Mouse (Mus musculus): Measurements from ENCODE around the gene Gm49405. TPM values are rescaled to one million over a fixed set of nuclear protein-coding genes. Genes with fewer than 3 reads are reported as not detected.

Gene Gm49405
- total RNA-seq, 2 experiments from 2014 or later, result 0.23 to 0.47 TPM

- DNase-seq, result no peak
These were observed 12.4 kb upstream of the Gm49405 start for GRCm38 (mm10) chr19:3988066-3988465.

- no peak for DNase-seq
These were observed 11.7 kb upstream of the Gm49405 start for GRCm38 (mm10) chr19:3988750-3989149.

GRCm38 (mm10) chr19:3990804-3991203 is 9.6 kb upstream of the Gm49405 start:
- DNase-seq, result no peak

GRCm38 (mm10) chr19:3991562-3991961 is 8.9 kb upstream of the Gm49405 start:
- no peak for DNase-seq

GRCm38 (mm10) chr19:3991966-3992365 is 8.5 kb upstream of the Gm49405 start:
- DNase-seq, result no peak

- no peak for DNase-seq
These were observed 8.0 kb upstream of the Gm49405 start, which contains the start of gene Tbx10 for GRCm38 (mm10) chr19:3992416-3992815. Gene Tbx10 (plus strand): TSS chr19:3992752.

GRCm38 (mm10) chr19:3994932-3995331 is 5.5 kb upstream of the Gm49405 start:
- DNase-seq, result no peak

GRCm38 (mm10) chr19:3995505-3995904 is 4.9 kb upstream of the Gm49405 start:
- no peak for DNase-seq

GRCm38 (mm10) chr19:3996106-3996505 is 4.3 kb upstream of the Gm49405 start:
- DNase-seq, result no peak

- no peak for DNase-seq
These were observed 3.7 kb upstream of the Gm49405 start for GRCm38 (mm10) chr19:3996747-3997146.

- DNase-seq, result no peak
These were observed 3.2 kb upstream of the Gm49405 start for GRCm38 (mm10) chr19:3997231-3997630.

GRCm38 (mm10) chr19:3998335-3998734 is 2.1 kb upstream of the Gm49405 start:
- no peak for DNase-seq

GRCm38 (mm10) chr19:3999121-3999730 is 1.2 kb upstream of the Gm49405 start:
- no peak for DNase-seq

GRCm38 (mm10) chr19:4000949-4001525 is 611 bp downstream of the Gm49405 start:
- DNase-seq, result no peak

GRCm38 (mm10) chr19:4001752-4002151 is 1.3 kb downstream of the Gm49405 start:
- no peak for DNase-seq

- no peak for DNase-seq
These were observed 2.7 kb downstream of the Gm49405 start, which contains the start of gene Doc2g for GRCm38 (mm10) chr19:4003112-4003511. Gene Doc2g (plus strand): TSS chr19:4003313.

GRCm38 (mm10) chr19:4003641-4004040 is 3.2 kb downstream of the Gm49405 start:
- DNase-seq, result no peak

GRCm38 (mm10) chr19:4004331-4004730 is 3.9 kb downstream of the Gm49405 start:
- DNase-seq, result no peak

- no peak for DNase-seq
These were observed 4.7 kb downstream of the Gm49405 start for GRCm38 (mm10) chr19:4005091-4005490.

- no peak for DNase-seq
These were observed 5.5 kb downstream of the Gm49405 start for GRCm38 (mm10) chr19:4005971-4006370.

GRCm38 (mm10) chr19:4011086-4011485 is 10.7 kb downstream of the Gm49405 start:
- DNase-seq, result no peak

- peak; percentile 89 for DNase-seq
These were observed 12.1 kb downstream of the Gm49405 start, which contains the start of gene Ndufv1 for GRCm38 (mm10) chr19:4012432-4013022. Gene Ndufv1 (minus strand): TSS chr19:4012806.

- DNase-seq, result no peak
These were observed 12.6 kb downstream of the Gm49405 start for GRCm38 (mm10) chr19:4013066-4013465.

GRCm38 (mm10) chr19:4014802-4015201 is 14.4 kb downstream of the Gm49405 start:
- DNase-seq, result no peak

Measured in gastrocnemius, postnatal 10 days (tissue).